Mouse (Mus musculus): ENCODE results near the gene Frmd5. TPM values are rescaled to one million over a fixed set of nuclear protein-coding genes. Genes with fewer than 3 reads are reported as not detected.

Frmd5 gene
- polyA plus RNA-seq, 1 experiment from 2014 or later, result 1.3 TPM

- Histone ChIP-seq H3K4me2 (ENCODE audit: low read depth, low read length) (no peak overlapping the region), H3K9me3 (ENCODE audit: control insufficient read depth, low read length) (no peaks in the 10 kb centered on the region), H3K4me3 (ENCODE audit: low read length) (no peak overlapping the region), H3K27me3 (replicated peaks; ENCODE audit: control insufficient read depth, insufficient read depth, low read length) (no peaks in the 10 kb centered on the region), H3K9ac (ENCODE audit: low read depth, low read length) (no peak overlapping the region), H3K36me3 (ENCODE audit: control insufficient read depth, insufficient read depth, low read length) (no peaks in the 10 kb centered on the region), H3K27ac (ENCODE audit: low read length) (no peak overlapping the region), H3K4me1 (ENCODE audit: control insufficient read depth, insufficient read depth, low read length) (no peaks in the 10 kb centered on the region)
- no peak for ATAC-seq
- WGBS, result 64% methylated on average over 7 of the region's 7 CpGs
These were observed 205.3 kb downstream of the Frmd5 start for GRCm38 (mm10) chr2:121601543-121601942.

GRCm38 (mm10) chr2:121600736-121601135 lies 206.2 kb downstream of the Frmd5 start:
- Histone ChIP-seq H3K9me3 (ENCODE audit: control insufficient read depth, low read length) (no peaks in the 10 kb centered on the region), H3K4me1 (ENCODE audit: control insufficient read depth, insufficient read depth, low read length) (no peaks in the 10 kb centered on the region), H3K4me3 (ENCODE audit: low read length) (no peak overlapping the region), H3K27me3 (replicated peaks; ENCODE audit: control insufficient read depth, insufficient read depth, low read length) (no peaks in the 10 kb centered on the region), H3K4me2 (ENCODE audit: low read depth, low read length) (no peak overlapping the region), H3K27ac (ENCODE audit: low read length) (no peak overlapping the region), H3K9ac (ENCODE audit: low read depth, low read length) (no peak overlapping the region), H3K36me3 (ENCODE audit: control insufficient read depth, insufficient read depth, low read length) (no peaks in the 10 kb centered on the region)
- ATAC-seq, result no peak
- 86% methylated on average over 8 of the region's 8 CpGs for WGBS

GRCm38 (mm10) chr2:121598249-121598648 lies 208.6 kb downstream of the Frmd5 start:
- no peaks in the 10 kb centered on the region for H3K36me3 ChIP-seq (ENCODE audit: control insufficient read depth, insufficient read depth, low read length)
- no peaks in the 10 kb centered on the region for H3K9me3 ChIP-seq (ENCODE audit: control insufficient read depth, low read length)
- H3K9ac ChIP-seq (ENCODE audit: low read depth, low read length), result no peak overlapping the region
- H3K27ac ChIP-seq (ENCODE audit: low read length), result no peak overlapping the region
- no peak overlapping the region for H3K4me3 ChIP-seq (ENCODE audit: low read length)
- 66% methylated on average over 7 of the region's 7 CpGs for WGBS
- no peak for ATAC-seq
- H3K4me2 ChIP-seq (ENCODE audit: low read depth, low read length), result no peak overlapping the region
- H3K4me1 ChIP-seq (ENCODE audit: control insufficient read depth, insufficient read depth, low read length), result peaks cover 17% of the 10 kb centered on the region
- no peaks in the 10 kb centered on the region for H3K27me3 ChIP-seq (replicated peaks; ENCODE audit: control insufficient read depth, insufficient read depth, low read length)

GRCm38 (mm10) chr2:121596621-121597020 lies 210.3 kb downstream of the Frmd5 start:
- 85% methylated on average over 2 of the region's 2 CpGs for WGBS
- Histone ChIP-seq H3K4me1 (ENCODE audit: control insufficient read depth, insufficient read depth, low read length) (peaks cover 17% of the 10 kb centered on the region), H3K9me3 (ENCODE audit: control insufficient read depth, low read length) (no peaks in the 10 kb centered on the region)

GRCm38 (mm10) chr2:121594660-121595291 lies 212.1 kb downstream of the Frmd5 start:
- 21% methylated on average over 8 of the region's 8 CpGs for WGBS
- Histone ChIP-seq H3K9me3 (ENCODE audit: control insufficient read depth, low read length) (no peaks in the 10 kb centered on the region), H3K4me1 (ENCODE audit: control insufficient read depth, insufficient read depth, low read length) (peaks cover 17% of the 10 kb centered on the region), H3K36me3 (ENCODE audit: control insufficient read depth, insufficient read depth, low read length) (no peaks in the 10 kb centered on the region), H3K4me2 (ENCODE audit: low read depth, low read length) (peak overlapping the region; percentile 8; the same call in 1 of the 2 replicates), H3K27me3 (replicated peaks; ENCODE audit: control insufficient read depth, insufficient read depth, low read length) (no peaks in the 10 kb centered on the region), H3K27ac (ENCODE audit: low read length) (no peak overlapping the region), H3K4me3 (ENCODE audit: low read length) (no peak overlapping the region), H3K9ac (ENCODE audit: low read depth, low read length) (no peak overlapping the region)
- peak; percentile 57 for ATAC-seq

More at GRCm38 (mm10) chr2:121596621-121597020, 210.3 kb downstream of the Frmd5 start:
- Histone ChIP-seq H3K36me3 (ENCODE audit: control insufficient read depth, insufficient read depth, low read length) (no peaks in the 10 kb centered on the region), H3K9ac (ENCODE audit: low read depth, low read length) (no peak overlapping the region), H3K27ac (ENCODE audit: low read length) (no peak overlapping the region), H3K4me3 (ENCODE audit: low read length) (no peak overlapping the region), H3K4me2 (ENCODE audit: low read depth, low read length) (no peak overlapping the region), H3K27me3 (replicated peaks; ENCODE audit: control insufficient read depth, insufficient read depth, low read length) (no peaks in the 10 kb centered on the region)
- ATAC-seq, result no peak

GRCm38 (mm10) chr2:121594131-121594530 lies 212.8 kb downstream of the Frmd5 start:
- no peak overlapping the region for H3K9ac ChIP-seq (ENCODE audit: low read depth, low read length)
- no peaks in the 10 kb centered on the region for H3K36me3 ChIP-seq (ENCODE audit: control insufficient read depth, insufficient read depth, low read length)
- no peaks in the 10 kb centered on the region for H3K9me3 ChIP-seq (ENCODE audit: control insufficient read depth, low read length)
- no peak overlapping the region for H3K27ac ChIP-seq (ENCODE audit: low read length)
- H3K4me3 ChIP-seq (ENCODE audit: low read length), result no peak overlapping the region
- H3K4me1 ChIP-seq (ENCODE audit: control insufficient read depth, insufficient read depth, low read length), result peaks cover 17% of the 10 kb centered on the region
- WGBS, result 53% methylated on average over 3 of the region's 3 CpGs
- H3K27me3 ChIP-seq (replicated peaks; ENCODE audit: control insufficient read depth, insufficient read depth, low read length), result no peaks in the 10 kb centered on the region
- ATAC-seq, result no peak
- no peak overlapping the region for H3K4me2 ChIP-seq (ENCODE audit: low read depth, low read length)

- Histone ChIP-seq H3K36me3 (ENCODE audit: control insufficient read depth, insufficient read depth, low read length) (no peaks in the 10 kb centered on the region), H3K27me3 (replicated peaks; ENCODE audit: control insufficient read depth, insufficient read depth, low read length) (no peaks in the 10 kb centered on the region), H3K4me3 (ENCODE audit: low read length) (no peak overlapping the region), H3K27ac (ENCODE audit: low read length) (no peak overlapping the region), H3K4me1 (ENCODE audit: control insufficient read depth, insufficient read depth, low read length) (peaks cover 6% of the 10 kb centered on the region), H3K9ac (ENCODE audit: low read depth, low read length) (no peak overlapping the region), H3K4me2 (ENCODE audit: low read depth, low read length) (no peak overlapping the region), H3K9me3 (ENCODE audit: control insufficient read depth, low read length) (no peaks in the 10 kb centered on the region)
- ATAC-seq, result peak; percentile 59
- WGBS, result 45% methylated on average over 4 of the region's 4 CpGs
These were observed 218.6 kb downstream of the Frmd5 start for GRCm38 (mm10) chr2:121588309-121588694.

GRCm38 (mm10) chr2:121587523-121588308 lies 219.2 kb downstream of the Frmd5 start:
- no peak for ATAC-seq
- Histone ChIP-seq H3K27ac (ENCODE audit: low read length) (no peak overlapping the region), H3K9me3 (ENCODE audit: control insufficient read depth, low read length) (no peaks in the 10 kb centered on the region), H3K4me3 (ENCODE audit: low read length) (no peak overlapping the region), H3K27me3 (replicated peaks; ENCODE audit: control insufficient read depth, insufficient read depth, low read length) (no peaks in the 10 kb centered on the region), H3K4me1 (ENCODE audit: control insufficient read depth, insufficient read depth, low read length) (peaks cover 6% of the 10 kb centered on the region), H3K4me2 (ENCODE audit: low read depth, low read length) (no peak overlapping the region), H3K9ac (ENCODE audit: low read depth, low read length) (no peak overlapping the region), H3K36me3 (ENCODE audit: control insufficient read depth, insufficient read depth, low read length) (no peaks in the 10 kb centered on the region)
- 36% methylated on average over 12 of the region's 12 CpGs for WGBS

- no peak for ATAC-seq
- peaks cover 6% of the 10 kb centered on the region for H3K4me1 ChIP-seq (ENCODE audit: control insufficient read depth, insufficient read depth, low read length)
- no peak overlapping the region for H3K4me2 ChIP-seq (ENCODE audit: low read depth, low read length)
- H3K9ac ChIP-seq (ENCODE audit: low read depth, low read length), result no peak overlapping the region
- H3K4me3 ChIP-seq (ENCODE audit: low read length), result no peak overlapping the region
- 46% methylated on average over 5 of the region's 5 CpGs for WGBS
- H3K9me3 ChIP-seq (ENCODE audit: control insufficient read depth, low read length), result no peaks in the 10 kb centered on the region
- no peak overlapping the region for H3K27ac ChIP-seq (ENCODE audit: low read length)
- no peaks in the 10 kb centered on the region for H3K27me3 ChIP-seq (replicated peaks; ENCODE audit: control insufficient read depth, insufficient read depth, low read length)
- H3K36me3 ChIP-seq (ENCODE audit: control insufficient read depth, insufficient read depth, low read length), result no peaks in the 10 kb centered on the region
These were observed 222.2 kb downstream of the Frmd5 start for GRCm38 (mm10) chr2:121584705-121585104.

Data from intestine, embryonic 16.5 days (tissue).